Mouse (Mus musculus) ES-Bruce4 (cell line): ENCODE data around the gene Slc5a11. TPM values are rescaled to one million over a fixed set of nuclear protein-coding genes. Genes with fewer than 3 reads are reported as not detected.
A peak's percentile ranks its signal among the peaks of the same experiment; 100 is the strongest.

Experiments
- H3K27ac ChIP-seq: 2 replicates; pipeline ENCODE4 v1.5.1; 2012; ENCODE audit warnings: low read length, inconsistent platforms; ENCODE audit not compliant: insufficient read depth
- H3K27me3 ChIP-seq: 2 replicates; pipeline ENCODE4 v1.6.1; 2012; ENCODE audit warnings: mild to moderate bottlenecking, low read length, inconsistent platforms; ENCODE audit not compliant: control insufficient read depth, poor library complexity, insufficient read depth, severe bottlenecking
- H3K36me3 ChIP-seq: 2 replicates; pipeline ENCODE4 v1.6.1; 2012; ENCODE audit warnings: inconsistent platforms, mild to moderate bottlenecking, low read length, moderate library complexity; ENCODE audit not compliant: control insufficient read depth, poor library complexity, insufficient read depth, severe bottlenecking
- H3K4me1 ChIP-seq: one replicate; pipeline ENCODE4 v1.8.1; 2011; ENCODE audit warnings: low read length; ENCODE audit not compliant: control insufficient read depth, insufficient read depth
- H3K4me3 ChIP-seq: 2 replicates; pipeline ENCODE4 v1.5.1; 2011; ENCODE audit warnings: low read depth, mild to moderate bottlenecking, low read length
- H3K9ac ChIP-seq: 2 replicates; pipeline ENCODE4 v1.6.1; 2012; ENCODE audit warnings: low read depth, mild to moderate bottlenecking, inconsistent platforms; ENCODE audit not compliant: poor library complexity, severe bottlenecking
- H3K9me3 ChIP-seq: replicated peaks from 2 replicates; pipeline ENCODE4 v1.6.1; 2012; ENCODE audit warnings: mild to moderate bottlenecking, low read length, inconsistent platforms; ENCODE audit not compliant: control insufficient read depth, poor library complexity, insufficient read depth, severe bottlenecking
- CTCF ChIP-seq: IDR thresholded peaks from one replicate; pipeline ENCODE4 v1.8.1; 2011; ENCODE audit warnings: low read depth, low read length
- EP300 ChIP-seq: IDR thresholded peaks from 2 replicates; pipeline ENCODE4 v1.6.1; 2011; ENCODE audit warnings: low read depth, low read length; ENCODE audit not compliant: insufficient read depth
- POLR2A ChIP-seq: IDR thresholded peaks from one replicate; pipeline ENCODE4 v1.8.1; 2011; ENCODE audit warnings: low read length; ENCODE audit not compliant: insufficient read depth
- polyA plus RNA-seq: library from polyadenylated mRNA; stranded (reverse); fragments of >200 nt; gene quantifications from 2 replicates; pipeline ENCODE4 v1.2.4, GENCODE M21; 2011; ENCODE audit warnings: low read depth; ENCODE audit not compliant: missing spikeins, insufficient read depth, insufficient read length

Slc5a11 gene
- polyA plus RNA-seq, 1 experiment = 2.3 TPM

GRCm38 (mm10) chr7:123242241-123242640 lies 27.7 kb downstream of the Slc5a11 start:
- H3K4me1 ChIP-seq = no peaks in the 10 kb centered on the region
- H3K4me3 ChIP-seq = no peak overlapping the region
- TF ChIP-seq POLR2A (no peak), CTCF (no peak), EP300 (no peak)
- no peaks in the 10 kb centered on the region for H3K36me3 ChIP-seq
- no peaks in the 10 kb centered on the region for H3K9me3 ChIP-seq
- H3K9ac ChIP-seq = no peak overlapping the region
- no peak overlapping the region for H3K27ac ChIP-seq
- no peaks in the 10 kb centered on the region for H3K27me3 ChIP-seq

GRCm38 (mm10) chr7:123244833-123245232 lies 30.3 kb downstream of the Slc5a11 start:
- Histone ChIP-seq H3K9me3 (no peaks in the 10 kb centered on the region), H3K27ac (no peak overlapping the region), H3K9ac (no peak overlapping the region), H3K4me1 (peaks cover 1% of the 10 kb centered on the region), H3K36me3 (no peaks in the 10 kb centered on the region), H3K4me3 (no peak overlapping the region), H3K27me3 (no peaks in the 10 kb centered on the region)
- TF ChIP-seq EP300 (no peak), POLR2A (no peak), CTCF (no peak)

- H3K36me3 ChIP-seq = no peaks in the 10 kb centered on the region
- peaks cover 6% of the 10 kb centered on the region for H3K4me1 ChIP-seq
- no peaks in the 10 kb centered on the region for H3K27me3 ChIP-seq
- H3K27ac ChIP-seq = no peak overlapping the region
- H3K4me3 ChIP-seq = no peak overlapping the region
- no peaks in the 10 kb centered on the region for H3K9me3 ChIP-seq
- TF ChIP-seq EP300 (no peak), POLR2A (no peak), CTCF (no peak)
- H3K9ac ChIP-seq = no peak overlapping the region
These were observed 32.0 kb downstream of the Slc5a11 start for GRCm38 (mm10) chr7:123246504-123247084.

GRCm38 (mm10) chr7:123248166-123248565 lies 33.6 kb downstream of the Slc5a11 start:
- H3K4me1 ChIP-seq = peaks cover 8% of the 10 kb centered on the region
- H3K36me3 ChIP-seq = no peaks in the 10 kb centered on the region
- no peak for TF ChIP-seq POLR2A
- TF ChIP-seq EP300 = peak; percentile 73; the same call in 1 of the 2 replicates
- 0 out of 2 replicates have a peak overlapping the region, but pooled peaks have one; percentile 7 for H3K27ac ChIP-seq
- H3K9me3 ChIP-seq = no peaks in the 10 kb centered on the region
- H3K27me3 ChIP-seq = no peaks in the 10 kb centered on the region
- H3K9ac ChIP-seq = no peak overlapping the region
- no peak overlapping the region for H3K4me3 ChIP-seq

- Histone ChIP-seq H3K4me1 (peaks cover 8% of the 10 kb centered on the region), H3K4me3 (no peak overlapping the region), H3K9ac (no peak overlapping the region), H3K9me3 (no peaks in the 10 kb centered on the region), H3K27me3 (no peaks in the 10 kb centered on the region), H3K27ac (peak overlapping the region; percentile 8; the same call in 1 of the 2 replicates), H3K36me3 (no peaks in the 10 kb centered on the region)
- TF ChIP-seq POLR2A = no peak
- peak; percentile 78 for TF ChIP-seq EP300
These were observed 36.8 kb downstream of the Slc5a11 start for GRCm38 (mm10) chr7:123251343-123251742.

- Histone ChIP-seq H3K36me3 (no peaks in the 10 kb centered on the region), H3K9ac (no peak overlapping the region), H3K4me1 (peaks cover 6% of the 10 kb centered on the region), H3K4me3 (no peak overlapping the region), H3K9me3 (no peaks in the 10 kb centered on the region), H3K27me3 (no peaks in the 10 kb centered on the region), H3K27ac (no peak overlapping the region)
- no peak for TF ChIP-seq EP300
These were observed 38.8 kb downstream of the Slc5a11 start for GRCm38 (mm10) chr7:123253396-123253795.
